Mouse (Mus musculus): ENCODE measurements at regions not wholly inside any gene's neighbourhood (a gene's known extent, or its start where the extent isn't known, plus 50 kb on each side); places are given as distances from the start of the nearest gene placed in this dataset.

- no peak for DNase-seq (ENCODE audit: low spot score)
These were observed 50.0 kb upstream of the Tmem132d start for GRCm38 (mm10) chr5:128482617-128483440.

All from adipocyte (in vitro differentiated cells).